Mouse (Mus musculus) mature B cell (primary cell): Measurements from ENCODE around the gene Gm20390.
"Not testable (repeated sequence)": the region's sequence is repeated elsewhere in the genome, so short reads cannot be mapped to it uniquely, and the experiment has no call there.

Experiments used
- in situ Hi-C: fragments of 300-500 bp; cut with MboI; formaldehyde crosslinking; loops from 2 replicates; pipeline ENCODE4 v1.14.3; 2019

The Gm20390 gene

DNA sequence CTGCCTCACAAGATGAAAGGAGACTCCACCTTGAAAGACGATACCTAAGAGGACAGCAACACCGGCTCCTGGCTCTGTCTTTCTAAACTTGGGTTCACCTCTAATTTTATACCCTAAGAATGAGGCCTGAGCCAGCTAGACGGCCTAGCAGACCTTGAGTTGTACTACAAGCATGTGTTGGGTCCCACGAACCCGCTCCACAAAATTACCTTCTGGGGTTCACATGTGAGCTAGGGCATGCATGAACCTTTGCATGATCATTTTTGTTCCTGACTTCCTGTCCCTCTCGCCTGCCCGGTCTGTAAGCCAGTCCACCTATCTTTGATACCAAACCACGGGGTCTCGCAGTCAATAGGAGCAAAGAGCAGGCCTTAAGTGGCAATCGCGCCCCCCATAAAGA is 712 bp downstream of the Gm20390 start:
- in situ Hi-C loops, result loop anchor here (25.0 kb wide), 1 partner anchor 120 kb away; no protein-coding TSS in a partner anchor

- in situ Hi-C loops, result loop anchor here (25.0 kb wide), 1 partner anchor 122 kb away; no protein-coding TSS in a partner anchor
These were observed 2.7 kb downstream of the Gm20390 start for GRCm38 (mm10) chr11:93965391-93965790.

GRCm38 (mm10) chr11:93963013-93963412 is 5.1 kb downstream of the Gm20390 start:
- in situ Hi-C loops, result loop anchor here (25.0 kb wide), 1 partner anchor 124 kb away; no protein-coding TSS in a partner anchor

DNA sequence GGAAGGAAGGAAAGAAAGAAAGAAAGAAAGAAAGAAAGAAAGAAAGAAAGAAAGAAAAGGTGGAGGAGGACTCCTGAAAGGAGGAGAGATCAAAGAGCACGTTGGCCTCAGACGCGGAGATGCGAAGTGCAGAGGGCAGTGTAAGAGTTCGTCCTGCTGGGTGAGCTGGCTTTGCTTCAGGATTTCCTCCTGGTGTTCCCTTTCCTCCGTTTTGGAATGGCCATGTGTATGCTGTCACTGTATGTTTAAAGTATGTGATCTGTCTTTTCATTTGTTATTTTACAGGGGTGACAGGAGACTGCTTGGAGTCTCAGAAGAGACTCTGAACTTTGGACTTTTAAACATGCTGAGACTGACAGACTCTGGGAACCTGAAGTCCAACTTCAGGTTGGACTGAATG is 6.6 kb downstream of the Gm20390 start:
- in situ Hi-C loops, result loop anchor here (25.0 kb wide), 1 partner anchor 126 kb away; no protein-coding TSS in a partner anchor

DNA sequence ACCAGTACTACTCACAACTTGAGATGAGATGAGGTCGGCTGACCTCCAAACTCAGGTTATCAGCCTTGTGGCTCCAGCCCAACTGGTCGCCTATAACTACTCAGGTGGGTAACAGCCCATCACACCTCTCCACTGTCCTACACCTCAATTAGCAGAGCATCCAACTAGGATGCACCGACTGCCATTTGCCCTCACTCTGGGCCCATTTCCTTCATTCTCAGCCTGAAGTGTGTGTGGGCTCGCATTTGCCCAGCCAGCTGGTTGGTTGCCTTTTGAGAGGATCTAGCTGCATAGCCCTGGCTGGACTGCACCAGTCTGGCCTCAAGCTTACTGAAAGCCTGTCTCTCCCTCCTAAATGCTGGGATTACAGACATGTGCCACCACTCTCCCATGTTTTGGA is 10.3 kb downstream of the Gm20390 start:
- in situ Hi-C loops, result loop anchor here (5.0 to 25.0 kb wide), 2 partner anchors 40 to 130 kb away; partner anchors contain the start of gene Spag9

- in situ Hi-C loops, result loop anchor here (5.0 to 25.0 kb wide), 2 partner anchors 40 to 130 kb away; partner anchors contain the start of gene Spag9
These were observed 11.0 kb downstream of the Gm20390 start for GRCm38 (mm10) chr11:93957031-93957555.

GRCm38 (mm10) chr11:93956159-93956558 is 11.9 kb downstream of the Gm20390 start, which contains the start of gene Nme2:
Gene Nme2, minus strand, starts transcription at chr11:93956259.
- in situ Hi-C loops, result loop anchor here (5.0 to 25.0 kb wide), 2 partner anchors 41 to 131 kb away; partner anchors contain the start of gene Spag9

GRCm38 (mm10) chr11:93955256-93956150 is 12.6 kb downstream of the Gm20390 start:
- in situ Hi-C loops, result loop anchor here (5.0 to 25.0 kb wide), 2 partner anchors 42 to 132 kb away; partner anchors contain the start of gene Spag9

GRCm38 (mm10) chr11:93954738-93955255 is 13.3 kb downstream of the Gm20390 start:
- in situ Hi-C loops, result loop anchor here (5.0 to 25.0 kb wide), 2 partner anchors 43 to 133 kb away; partner anchors contain the start of gene Spag9

DNA sequence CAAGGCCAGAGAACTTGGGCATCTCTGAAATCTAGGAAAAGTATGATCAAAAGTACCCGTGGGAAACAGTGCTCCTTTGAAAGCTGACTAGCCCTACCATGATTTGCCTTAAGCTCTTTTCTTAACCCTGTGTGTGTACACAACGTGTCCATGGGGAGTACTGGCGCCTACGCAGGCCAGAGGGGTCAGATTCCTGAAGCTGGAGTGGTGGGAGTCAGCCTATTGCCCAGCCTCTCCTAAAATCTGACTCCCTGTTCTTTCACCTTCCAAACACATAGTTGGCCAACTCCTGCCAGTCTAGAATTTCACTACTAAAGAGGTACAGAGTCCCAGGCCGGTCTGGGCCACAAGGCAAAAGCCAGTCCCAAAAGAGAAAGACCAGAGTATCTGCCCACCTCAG is 15.7 kb downstream of the Gm20390 start:
- in situ Hi-C loops, result loop anchor here (25.0 kb wide), 1 partner anchor 135 kb away; no protein-coding TSS in a partner anchor

DNA sequence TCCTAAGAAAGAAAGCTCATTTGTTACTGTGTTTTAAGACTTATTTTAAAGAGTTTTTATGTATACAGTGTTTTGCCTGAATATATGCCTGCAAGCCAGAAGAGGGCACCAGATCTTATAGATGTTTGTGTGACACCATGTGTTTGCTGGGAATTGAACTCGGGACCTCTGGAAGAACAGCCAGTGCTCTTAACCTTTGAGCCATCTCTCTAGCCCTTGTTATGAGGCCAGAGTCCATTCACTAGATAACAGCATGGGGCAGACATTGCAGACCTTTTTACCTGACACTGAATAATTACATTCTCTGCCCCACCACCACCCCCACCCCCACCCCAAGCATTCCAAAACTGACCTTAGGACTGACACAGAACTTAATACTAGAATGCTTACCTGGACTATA is 18.0 kb downstream of the Gm20390 start:
- in situ Hi-C loops, result loop anchor here (25.0 kb wide), 1 partner anchor 137 kb away; no protein-coding TSS in a partner anchor

DNA sequence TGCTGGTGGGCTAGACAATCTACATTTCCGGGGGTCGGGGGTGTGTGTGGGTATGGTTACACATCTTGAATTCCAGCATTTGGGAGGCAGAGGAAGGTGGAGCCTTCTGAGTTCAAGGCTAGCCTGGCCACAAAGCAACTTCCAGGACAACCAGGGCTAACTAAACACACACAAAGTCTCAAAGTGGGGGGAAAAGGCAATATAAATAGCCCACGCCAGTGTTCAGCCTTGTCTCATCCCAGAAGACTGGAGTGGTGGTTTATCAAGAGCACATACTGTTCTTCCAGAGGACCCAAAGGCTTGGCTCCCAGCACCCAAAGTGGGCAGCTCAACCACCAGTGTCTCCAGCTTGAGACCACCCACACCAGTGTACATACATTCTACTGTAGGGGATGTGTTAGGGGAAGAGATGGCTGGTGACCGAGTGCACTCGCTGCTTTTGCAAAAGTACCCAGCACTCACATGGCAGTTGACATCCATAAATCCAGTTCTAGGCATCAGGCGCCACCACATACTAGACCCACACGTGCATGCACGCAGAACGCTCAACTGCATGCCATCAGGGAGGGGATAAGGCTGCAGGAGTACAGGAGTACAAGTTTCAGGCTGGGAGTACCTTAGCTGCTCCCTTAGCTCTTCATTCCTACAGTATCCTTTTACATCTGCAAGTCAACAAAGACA is 19.1 kb downstream of the Gm20390 start:
- in situ Hi-C loops, result no loop called here

DNA sequence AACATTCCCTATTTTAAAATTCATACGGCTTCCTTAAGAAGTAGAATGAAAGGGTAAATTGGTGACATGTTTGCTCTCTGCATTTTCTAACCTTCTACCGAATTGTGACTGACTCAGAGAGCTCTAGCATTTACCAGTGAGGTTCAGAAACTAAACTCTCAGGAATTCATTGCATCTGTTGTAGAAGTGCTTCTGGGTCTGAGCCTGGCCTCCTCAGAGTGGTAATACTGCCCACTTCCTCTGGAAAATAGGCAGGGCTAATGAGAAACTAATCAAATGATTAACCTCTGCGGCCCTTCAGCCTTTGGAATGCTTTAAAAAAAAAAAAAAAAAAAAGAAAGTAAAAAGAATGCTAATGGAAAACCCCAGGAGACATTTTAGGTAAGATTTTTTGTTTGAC is 23.1 kb downstream of the Gm20390 start:
- in situ Hi-C loops, result no loop called here

GRCm38 (mm10) chr11:93940906-93941305 is 27.2 kb downstream of the Gm20390 start:
- in situ Hi-C loops, result no loop called here

DNA sequence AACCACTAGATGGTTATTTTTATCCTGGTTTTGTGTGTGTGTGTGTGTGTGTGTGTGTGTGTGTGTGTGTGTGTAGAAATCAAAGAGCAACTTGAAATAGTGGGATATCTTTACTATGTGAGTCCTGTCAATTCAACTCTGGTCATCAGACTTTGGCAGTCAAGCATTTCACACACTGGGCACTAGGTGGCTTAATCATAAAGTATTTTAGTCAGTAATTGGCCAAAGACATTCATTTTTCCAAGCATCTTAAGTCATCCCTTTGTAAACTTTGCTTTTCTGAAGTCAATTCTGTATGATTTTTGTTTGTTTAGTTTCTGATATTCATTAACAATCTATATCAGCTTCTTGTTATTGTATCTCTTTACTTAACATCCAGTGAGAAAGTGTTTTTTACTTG is 39.0 kb downstream of the Gm20390 start:
- in situ Hi-C loops, result no loop called here

DNA sequence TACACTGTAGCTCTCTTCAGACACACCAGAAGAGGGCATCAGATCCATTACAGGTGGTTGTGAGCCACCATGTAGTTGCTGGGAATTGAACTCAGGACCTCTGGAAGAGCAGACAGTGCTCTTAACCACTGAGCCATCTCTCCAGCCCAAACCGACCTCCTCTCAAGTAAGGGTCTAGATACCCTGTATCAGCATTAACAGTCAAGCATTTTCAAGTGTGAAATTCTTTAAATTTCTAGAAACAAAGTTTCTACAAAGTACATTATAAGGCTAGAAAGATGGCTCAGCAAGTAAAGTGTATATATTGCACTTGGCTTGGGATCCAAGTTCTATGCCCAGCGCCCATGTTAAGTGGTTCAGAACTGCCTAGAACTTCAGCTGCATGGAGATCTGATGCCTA is 53.1 kb downstream of the Gm20390 start:
- in situ Hi-C loops, result not testable (repeated sequence)

DNA sequence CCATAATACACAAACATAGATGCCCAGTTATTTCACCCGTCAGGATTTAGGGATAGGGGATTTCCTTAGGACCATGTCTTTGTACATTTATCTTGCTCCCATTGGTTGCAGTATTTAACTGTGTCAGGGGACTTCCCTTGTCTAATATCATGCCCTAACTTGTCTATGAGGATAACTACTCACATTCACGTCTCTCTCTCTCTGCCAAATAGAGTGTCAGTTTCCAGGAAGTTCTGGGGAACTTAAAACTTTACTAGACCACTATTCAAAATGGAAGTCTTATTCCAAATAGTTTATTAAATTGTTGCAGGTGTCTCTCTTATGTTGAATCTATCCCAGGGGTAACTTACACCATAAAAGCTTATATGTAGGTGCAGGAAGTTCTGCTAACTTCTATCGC is 56.5 kb downstream of the Gm20390 start:
- in situ Hi-C loops, result no loop called here

DNA sequence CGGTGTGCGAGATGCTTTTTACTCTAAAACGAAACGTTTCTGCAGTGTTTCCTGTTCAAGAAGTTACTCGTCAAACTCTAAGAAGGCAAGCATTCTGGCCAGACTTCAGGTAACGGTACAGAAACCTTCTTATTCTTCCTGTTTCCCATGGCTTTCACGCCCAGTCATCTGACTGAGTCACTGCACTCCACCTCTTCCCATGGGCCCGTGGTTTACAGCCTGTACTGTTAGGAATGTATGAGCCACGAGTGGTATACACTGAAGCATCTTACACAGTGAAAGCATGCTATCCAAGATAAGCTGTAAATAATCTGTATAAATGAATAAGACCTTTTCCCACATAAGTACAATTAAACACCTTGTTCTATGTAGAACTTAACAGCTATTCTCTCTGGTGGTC is 59.3 kb downstream of the Gm20390 start:
- in situ Hi-C loops, result no loop called here

DNA sequence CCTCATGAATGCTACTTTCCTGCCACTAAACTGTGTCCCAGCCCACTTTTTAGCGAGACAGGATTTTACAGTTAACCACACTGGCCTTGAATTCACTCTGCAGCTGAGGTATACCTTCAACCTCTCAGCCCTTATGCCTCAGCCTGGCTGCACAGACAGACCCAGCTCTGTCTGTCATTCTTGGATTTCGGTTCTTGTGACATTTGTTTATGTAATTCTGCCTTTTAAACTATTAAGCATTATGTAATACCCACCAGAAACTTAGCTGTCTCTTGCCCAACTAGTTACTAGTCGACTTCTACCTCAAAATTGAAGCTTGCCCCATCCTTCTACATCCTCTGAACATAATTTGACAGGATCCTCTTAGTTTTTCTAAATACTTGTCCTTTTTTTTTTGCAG is 60.3 kb downstream of the Gm20390 start:
- in situ Hi-C loops, result no loop called here

DNA sequence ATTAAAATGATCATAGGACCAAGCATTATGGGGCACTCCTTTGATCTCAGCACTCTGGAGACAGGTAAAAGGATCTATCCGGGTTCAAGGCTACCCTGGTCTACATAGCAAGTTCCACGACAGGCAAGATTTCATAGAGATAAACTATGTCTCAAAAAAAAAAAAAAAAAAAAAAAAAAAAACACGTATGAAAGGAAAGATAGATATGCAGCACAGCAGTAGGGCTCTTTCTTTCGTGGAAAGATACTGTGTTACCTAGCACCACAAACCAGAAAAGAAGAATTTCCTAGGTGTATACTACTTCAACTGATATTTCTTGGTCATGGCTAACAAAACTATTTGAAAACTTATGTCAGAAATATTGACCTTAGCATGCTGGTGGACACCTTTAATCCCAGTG is 61.3 kb downstream of the Gm20390 start:
- in situ Hi-C loops, result no loop called here
